Mouse (Mus musculus) cerebellum, adult 2 months (tissue): ENCODE measurements around the gene Smco4. TPM values are rescaled to one million over a fixed set of nuclear protein-coding genes. Genes with fewer than 3 reads are reported as not detected.
A peak's percentile ranks its signal among the peaks of the same experiment; 100 is the strongest.

Experiments used
- DNase-seq, 2 experiments: peaks; one replicate each; pipeline ENCODE4 v3.0.0; 2021
- H3K27ac ChIP-seq: fragments of 200-500 bp; 2 replicates; pipeline ENCODE4 v1.5.1; 2012; ENCODE audit warnings: low read length, control low read depth, inconsistent platforms; ENCODE audit not compliant: insufficient read depth
- H3K27me3 ChIP-seq: fragments of 200-500 bp; 2 replicates; pipeline ENCODE4 v1.6.1; 2012; ENCODE audit warnings: inconsistent platforms, mild to moderate bottlenecking, low read length, moderate library complexity; ENCODE audit not compliant: control insufficient read depth, insufficient read depth
- H3K4me1 ChIP-seq: fragments of 200-500 bp; 2 replicates; pipeline ENCODE4 v1.6.1; 2011; ENCODE audit warnings: low read length; ENCODE audit not compliant: control insufficient read depth, insufficient read depth
- H3K4me3 ChIP-seq: fragments of 200-500 bp; replicated peaks from 2 replicates; pipeline ENCODE3; 2011; ENCODE audit warnings: mild to moderate bottlenecking, low read depth, low read length, control low read depth; ENCODE audit not compliant: insufficient read depth
- CTCF ChIP-seq: fragments of 200-500 bp; IDR thresholded peaks from 2 replicates; pipeline ENCODE4 v1.5.1; 2011; ENCODE audit warnings: low read depth, mild to moderate bottlenecking, control low read depth, low read length, moderate library complexity, borderline replicate concordance; ENCODE audit not compliant: insufficient read depth
- POLR2A ChIP-seq: fragments of 200-500 bp; IDR thresholded peaks from 2 replicates; pipeline ENCODE4 v1.6.1; 2011; ENCODE audit warnings: low read length, control low read depth, borderline replicate concordance; ENCODE audit not compliant: insufficient read depth
- WGBS: fragments of 180-500 bp; shearing (Covaris S2); methylation state at CpG from one replicate; pipeline ENCODE4 v1.1.7; 2018; 5-methylcytosine and 5-hydroxymethylcytosine counted together
- polyA plus RNA-seq: library from polyadenylated mRNA; depleted of rRNA; stranded (reverse); fragments of >200 nt; gene quantifications from 2 replicates; pipeline ENCODE4 v1.2.3, GENCODE M21; 2012

Gene Smco4
- polyA plus RNA-seq, 1 experiment: 5.8 TPM

GRCm38 (mm10) chr9:15510557-15511310 is 17.5 kb downstream of the Smco4 start:
- Histone ChIP-seq H3K27ac (no peak overlapping the region), H3K4me3 (no peak overlapping the region), H3K4me1 (peaks cover 12% of the 10 kb centered on the region), H3K27me3 (no peaks in the 10 kb centered on the region)
- WGBS: 14% methylated on average over 3 of the region's 3 CpGs
- TF ChIP-seq POLR2A (no peak), CTCF (no peak)
- DNase-seq: peak in 1 of 2 experiments; percentile 34

- no peak overlapping the region for H3K4me3 ChIP-seq
- H3K27me3 ChIP-seq: no peaks in the 10 kb centered on the region
- H3K27ac ChIP-seq: no peak overlapping the region
- TF ChIP-seq POLR2A: no peak
- no peak for TF ChIP-seq CTCF
- DNase-seq: peak in 1 of 2 experiments; percentile 45
- WGBS: 20% methylated on average over 7 of the region's 7 CpGs
- peaks cover 8% of the 10 kb centered on the region for H3K4me1 ChIP-seq
Observed at GRCm38 (mm10) chr9:15512918-15513317, 19.7 kb downstream of the Smco4 start.

- TF ChIP-seq POLR2A (no peak), CTCF (no peak)
- H3K4me3 ChIP-seq: no peak overlapping the region
- no peaks in the 10 kb centered on the region for H3K27me3 ChIP-seq
- no peak overlapping the region for H3K27ac ChIP-seq
- H3K4me1 ChIP-seq: peaks cover 4% of the 10 kb centered on the region; the same call in 1 of the 2 replicates
- WGBS: 93% methylated on average over 2 of the region's 2 CpGs
- DNase-seq: no peak
Observed at GRCm38 (mm10) chr9:15516007-15516406, 22.8 kb downstream of the Smco4 start.

GRCm38 (mm10) chr9:15517979-15518378 is 24.7 kb downstream of the Smco4 start:
- H3K27ac ChIP-seq: no peak overlapping the region
- TF ChIP-seq CTCF (no peak), POLR2A (no peak)
- H3K4me1 ChIP-seq: no peaks in the 10 kb centered on the region; the same call in 1 of the 2 replicates
- no peaks in the 10 kb centered on the region for H3K27me3 ChIP-seq
- H3K4me3 ChIP-seq: no peak overlapping the region
- DNase-seq: no peak
- WGBS: 87% methylated on average over 4 of the region's 4 CpGs

- TF ChIP-seq CTCF (no peak), POLR2A (no peak)
- DNase-seq: no peak
- no peaks in the 10 kb centered on the region; the same call in 1 of the 2 replicates for H3K4me1 ChIP-seq
- no peak overlapping the region for H3K4me3 ChIP-seq
- 79% methylated on average over 10 of the region's 10 CpGs for WGBS
- H3K27me3 ChIP-seq: 0 out of 2 replicates have a peak, but pooled peaks cover 1% of the 10 kb centered on the region
- no peak overlapping the region for H3K27ac ChIP-seq
Observed at GRCm38 (mm10) chr9:15522348-15522747, 29.1 kb downstream of the Smco4 start.

- 41% methylated on average over 5 of the region's 5 CpGs for WGBS
- H3K27me3 ChIP-seq: 0 out of 2 replicates have a peak, but pooled peaks cover 1% of the 10 kb centered on the region
- no peak overlapping the region for H3K4me3 ChIP-seq
- no peak for DNase-seq
- no peak overlapping the region for H3K27ac ChIP-seq
- H3K4me1 ChIP-seq: no peaks in the 10 kb centered on the region; the same call in 1 of the 2 replicates
- TF ChIP-seq CTCF (no peak), POLR2A (no peak)
Observed at GRCm38 (mm10) chr9:15522887-15523286, 29.7 kb downstream of the Smco4 start.

GRCm38 (mm10) chr9:15523646-15524045 is 30.4 kb downstream of the Smco4 start:
- Histone ChIP-seq H3K27me3 (0 out of 2 replicates have a peak, but pooled peaks cover 1% of the 10 kb centered on the region), H3K27ac (no peak overlapping the region), H3K4me1 (no peaks in the 10 kb centered on the region; the same call in 1 of the 2 replicates), H3K4me3 (no peak overlapping the region)
- no peak for DNase-seq
- no peak for TF ChIP-seq CTCF
- TF ChIP-seq POLR2A: no peak
- 55% methylated on average over 6 of the region's 6 CpGs for WGBS

GRCm38 (mm10) chr9:15525246-15525645 is 32.0 kb downstream of the Smco4 start:
- no peak for TF ChIP-seq POLR2A
- TF ChIP-seq CTCF: no peak
- DNase-seq: no peak
- H3K27me3 ChIP-seq: 0 out of 2 replicates have a peak, but pooled peaks cover 1% of the 10 kb centered on the region
- no peak overlapping the region for H3K27ac ChIP-seq
- peaks cover 6% of the 10 kb centered on the region for H3K4me1 ChIP-seq
- WGBS: 61% methylated on average over 8 of the region's 8 CpGs
- no peak overlapping the region for H3K4me3 ChIP-seq
